Mouse (Mus musculus) bone marrow, adult 2 months (tissue): Measurements from ENCODE around the gene Tanc1. TPM values are rescaled to one million over a fixed set of nuclear protein-coding genes. Genes with fewer than 3 reads are reported as not detected.

Source experiments
- H3K27ac ChIP-seq: fragments of 200-500 bp; 2 replicates; pipeline ENCODE4 v1.5.1; 2012; ENCODE audit warnings: low read depth, mild to moderate bottlenecking, control low read depth, inconsistent platforms, low read length; ENCODE audit not compliant: control insufficient read depth, poor library complexity, insufficient read depth
- H3K4me1 ChIP-seq: fragments of 200-500 bp; 2 replicates; pipeline ENCODE4 v1.6.1; 2011; ENCODE audit warnings: low read length; ENCODE audit not compliant: control insufficient read depth, insufficient read depth
- H3K4me3 ChIP-seq: fragments of 200-500 bp; replicated peaks from 2 replicates; pipeline ENCODE3; 2011; ENCODE audit warnings: mild to moderate bottlenecking, low read depth, low read length, control low read depth; ENCODE audit not compliant: control insufficient read depth
- CTCF ChIP-seq: fragments of 200-500 bp; IDR thresholded peaks from 2 replicates; pipeline ENCODE4 v1.5.1; 2011; ENCODE audit warnings: low read length, control low read depth; ENCODE audit not compliant: control insufficient read depth, insufficient read depth
- POLR2A ChIP-seq: fragments of 200-500 bp; IDR thresholded peaks from 2 replicates; pipeline ENCODE4 v1.6.1; 2011; ENCODE audit warnings: low read depth, mild to moderate bottlenecking, control low read depth, low read length, borderline replicate concordance; ENCODE audit not compliant: control insufficient read depth
- WGBS: fragments of 180-500 bp; shearing (Covaris S2); methylation state at CpG from one replicate; pipeline ENCODE4 v1.1.7; 2018; 5-methylcytosine and 5-hydroxymethylcytosine counted together
- polyA plus RNA-seq: library from polyadenylated mRNA; stranded (reverse); fragments of >200 nt; gene quantifications from 2 replicates; pipeline ENCODE4 v1.2.4, GENCODE M21; 2011; ENCODE audit warnings: low replicate concordance; ENCODE audit not compliant: missing spikeins, insufficient read depth, insufficient read length

Gene Tanc1
- polyA plus RNA-seq, 1 experiment, result 7.4 TPM

DNA sequence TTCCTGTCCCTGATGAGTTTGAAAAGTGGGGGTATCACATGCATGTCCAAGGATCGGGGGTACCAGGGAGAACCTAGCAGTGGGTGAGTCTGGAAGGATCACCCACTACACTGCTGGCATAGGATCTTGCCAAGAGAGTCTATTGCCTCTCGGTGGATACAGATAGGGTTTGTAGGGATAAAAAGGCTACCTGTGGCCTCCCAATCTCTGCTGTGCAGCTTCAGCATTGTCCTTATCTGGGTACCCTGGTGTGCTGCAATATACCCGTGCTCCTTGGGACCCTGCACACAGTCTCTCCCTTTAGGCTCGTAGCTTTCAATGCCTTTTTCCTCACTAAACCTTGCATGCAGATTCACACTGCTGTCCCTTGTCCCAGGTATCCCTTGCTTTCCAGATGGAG is 196.8 kb downstream of the Tanc1 start:
- 74% methylated on average over 4 of the region's 4 CpGs for WGBS

DNA sequence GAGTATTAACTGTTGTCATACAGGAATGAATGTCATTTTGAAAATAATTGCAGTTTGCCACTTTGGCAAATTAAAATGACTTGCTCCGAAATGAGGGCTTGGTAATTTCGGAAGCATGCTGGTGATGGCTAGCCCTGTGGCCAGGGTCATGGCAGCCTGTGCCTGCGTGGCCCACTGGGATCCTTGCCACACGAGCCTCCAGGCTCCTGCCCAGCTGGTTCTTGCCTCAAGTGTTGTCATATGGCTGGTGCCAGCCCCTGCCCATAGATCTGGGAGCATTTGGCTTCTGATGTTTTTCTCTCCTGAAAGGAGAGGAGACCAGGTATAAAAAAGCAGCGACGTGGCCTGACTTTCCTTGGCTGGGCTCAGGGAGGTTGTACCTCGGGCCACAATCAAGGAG is 198.2 kb downstream of the Tanc1 start:
- 79% methylated on average over 7 of the region's 7 CpGs for WGBS
- Histone ChIP-seq H3K4me1 (no peaks in the 10 kb centered on the region; the same call in 1 of the 2 replicates), H3K4me3 (no peak overlapping the region), H3K27ac (no peak overlapping the region)
- TF ChIP-seq POLR2A (no peak), CTCF (no peak)

More for the DNA sequence above, 196.8 kb downstream of the Tanc1 start:
- Histone ChIP-seq H3K4me1 (no peaks in the 10 kb centered on the region), H3K4me3 (no peak overlapping the region), H3K27ac (no peak overlapping the region)
- TF ChIP-seq POLR2A (no peak), CTCF (no peak)

DNA sequence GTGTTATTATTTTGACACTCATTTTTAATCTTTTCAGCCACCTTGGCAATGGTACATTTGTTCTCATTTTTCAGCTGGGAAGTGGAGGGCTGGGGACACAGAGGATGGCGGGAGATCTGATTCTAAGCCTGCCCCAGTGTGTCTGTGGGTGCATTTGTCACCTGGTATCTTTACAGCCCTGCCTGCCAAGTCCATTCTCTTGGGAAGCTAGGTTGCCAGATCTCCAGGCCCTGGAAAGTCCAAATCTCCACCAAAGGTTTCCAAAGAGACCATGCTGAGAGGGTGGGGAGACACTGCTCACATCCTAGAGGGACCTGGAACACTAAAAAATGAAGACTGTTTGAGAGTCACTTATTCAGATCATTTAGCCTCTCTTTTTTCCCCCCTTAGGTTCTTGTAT is 199.4 kb downstream of the Tanc1 start:
- WGBS, result 50% methylated on average over 1 of the region's 1 CpGs
- Histone ChIP-seq H3K27ac (no peak overlapping the region), H3K4me3 (no peak overlapping the region), H3K4me1 (no peaks in the 10 kb centered on the region; the same call in 1 of the 2 replicates)
- no peak for TF ChIP-seq CTCF
- no peak for TF ChIP-seq POLR2A

DNA sequence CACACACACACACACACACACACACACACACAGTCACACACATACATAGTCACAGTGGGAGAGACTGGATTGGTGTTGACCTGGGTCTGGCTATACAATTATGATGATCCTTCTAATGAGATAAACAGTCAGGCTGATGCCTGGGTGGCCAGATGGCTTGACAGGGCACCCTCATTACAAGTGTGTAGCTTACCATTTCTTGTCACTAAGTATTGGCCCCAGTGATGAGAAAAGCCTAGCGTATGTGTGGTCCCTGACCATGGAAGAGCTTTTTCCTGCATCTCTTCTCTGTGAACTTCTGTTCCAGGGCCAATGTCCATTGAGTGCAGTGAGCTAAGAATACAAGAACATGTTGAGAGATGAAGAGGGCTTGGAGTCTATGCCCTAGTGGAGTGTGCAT is 200.8 kb downstream of the Tanc1 start:
- no peak for TF ChIP-seq POLR2A
- no peak for TF ChIP-seq CTCF
- no peak overlapping the region for H3K4me3 ChIP-seq
- 93% methylated on average over 1 of the region's 1 CpGs for WGBS
- no peaks in the 10 kb centered on the region; the same call in 1 of the 2 replicates for H3K4me1 ChIP-seq
- no peak overlapping the region for H3K27ac ChIP-seq

DNA sequence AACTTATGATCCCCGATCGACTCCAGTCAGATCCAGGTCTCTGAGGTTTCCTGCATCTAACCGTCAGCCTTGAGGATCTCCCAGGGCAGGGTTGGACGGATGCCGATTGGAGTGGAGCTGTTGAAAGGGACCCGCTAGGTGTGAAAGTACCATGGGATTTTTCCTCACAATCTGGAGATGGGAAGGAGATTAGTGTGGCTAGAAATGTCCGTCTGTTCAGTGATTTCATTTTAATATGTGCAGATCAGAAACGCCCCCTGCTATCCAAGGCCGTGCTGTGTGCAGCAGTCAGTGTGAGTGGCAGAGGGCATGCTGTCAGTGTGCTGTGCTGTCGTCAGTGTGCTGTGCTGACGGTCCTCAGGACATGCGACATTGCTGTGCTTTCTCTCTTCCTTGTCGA is 201.6 kb downstream of the Tanc1 start:
- Histone ChIP-seq H3K4me3 (no peak overlapping the region), H3K27ac (no peak overlapping the region), H3K4me1 (no peaks in the 10 kb centered on the region; the same call in 1 of the 2 replicates)
- 88% methylated on average over 13 of the region's 13 CpGs for WGBS
- no peak for TF ChIP-seq POLR2A
- no peak for TF ChIP-seq CTCF

DNA sequence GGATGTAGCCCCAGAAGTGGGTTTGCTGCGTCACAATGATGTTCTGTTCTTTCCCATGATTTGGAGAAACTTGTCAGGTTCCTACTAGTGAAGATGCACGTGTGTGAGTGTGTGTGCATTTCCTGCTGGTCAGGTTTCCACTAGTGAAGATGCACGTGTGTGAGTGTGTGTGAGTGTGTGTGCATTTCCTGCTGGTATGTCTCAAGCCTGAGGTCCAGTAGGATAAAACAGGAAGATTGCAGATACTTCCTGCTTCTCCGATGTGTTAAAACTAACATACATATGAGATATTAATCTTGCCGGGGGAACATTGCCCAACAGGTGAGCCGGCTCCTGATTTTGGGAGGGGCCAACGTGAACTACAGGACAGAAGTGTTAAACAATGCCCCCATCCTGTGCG is 203.2 kb downstream of the Tanc1 start:
- H3K4me1 ChIP-seq, result peaks cover 3% of the 10 kb centered on the region; the same call in 1 of the 2 replicates
- no peak for TF ChIP-seq CTCF
- TF ChIP-seq POLR2A, result no peak
- WGBS, result 49% methylated on average over 8 of the region's 8 CpGs

DNA sequence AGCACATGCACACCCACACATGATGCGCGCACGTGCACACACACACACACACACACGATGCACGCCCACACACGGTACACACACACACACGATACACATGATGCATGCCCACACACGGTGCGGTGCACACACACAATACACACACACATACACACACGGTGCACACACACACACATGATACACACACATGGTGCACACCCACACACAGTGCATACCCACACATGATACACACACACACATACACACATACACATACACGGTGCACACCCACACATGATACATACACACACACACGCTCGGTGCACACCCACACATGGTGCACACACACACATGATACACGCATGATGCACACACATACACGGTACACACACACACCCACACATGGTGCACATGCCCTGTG is 206.8 kb downstream of the Tanc1 start:
- WGBS, result 90% methylated on average over 15 of the region's 15 CpGs
- TF ChIP-seq CTCF (no peak; the same call in 1 of the 2 replicates), POLR2A (no peak)

More for the DNA sequence above, 203.2 kb downstream of the Tanc1 start:
- Histone ChIP-seq H3K4me3 (no peak overlapping the region), H3K27ac (no peak overlapping the region)

DNA sequence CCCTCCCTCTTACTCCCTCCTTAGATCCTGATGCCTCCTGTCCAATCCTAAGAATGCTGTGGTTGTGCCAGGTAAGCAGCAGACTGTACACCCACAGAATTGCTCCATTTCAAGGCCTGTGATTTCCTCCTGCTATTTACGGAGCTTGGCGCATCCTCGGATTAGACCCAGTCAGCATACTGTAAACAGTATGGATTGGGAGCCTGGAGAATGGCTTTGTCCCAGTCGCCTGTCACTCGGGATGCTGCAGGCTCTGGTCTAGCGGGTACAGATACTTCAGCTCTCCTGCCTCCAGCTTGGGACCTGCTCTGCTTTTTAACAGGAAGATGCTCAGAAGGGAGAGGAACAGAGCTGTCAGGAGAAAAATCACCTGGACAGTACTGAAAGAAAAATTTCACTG is 207.6 kb downstream of the Tanc1 start:
- 87% methylated on average over 6 of the region's 6 CpGs for WGBS
- H3K4me1 ChIP-seq, result peaks cover 3% of the 10 kb centered on the region; the same call in 1 of the 2 replicates
- no peak overlapping the region for H3K4me3 ChIP-seq
- H3K27ac ChIP-seq, result no peak overlapping the region
- no peak for TF ChIP-seq CTCF
- TF ChIP-seq POLR2A, result no peak

More for the DNA sequence above, 206.8 kb downstream of the Tanc1 start:
- Histone ChIP-seq H3K4me3 (no peak overlapping the region), H3K27ac (no peak overlapping the region), H3K4me1 (peaks cover 3% of the 10 kb centered on the region; the same call in 1 of the 2 replicates)

DNA sequence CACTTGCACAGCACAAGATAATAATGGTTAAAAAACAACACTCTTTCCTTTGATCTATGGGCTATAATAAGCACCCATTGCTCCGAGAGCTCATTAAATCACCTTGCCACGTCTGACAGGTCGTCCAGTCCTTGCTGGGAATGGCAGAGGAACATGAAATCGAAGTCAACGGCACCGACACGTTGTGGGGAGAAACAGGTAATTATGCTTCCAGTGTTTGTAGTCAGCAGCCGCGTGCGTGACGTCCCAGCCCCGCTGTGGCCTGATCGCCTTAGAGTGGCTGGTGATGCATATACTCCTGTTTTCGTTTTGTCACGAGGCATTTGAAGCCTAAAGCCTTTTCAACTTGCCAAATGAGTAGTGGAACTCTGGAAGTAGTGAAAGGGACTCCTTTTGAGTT is 208.2 kb downstream of the Tanc1 start:
- Histone ChIP-seq H3K27ac (no peak overlapping the region), H3K4me1 (peaks cover 3% of the 10 kb centered on the region; the same call in 1 of the 2 replicates), H3K4me3 (no peak overlapping the region)
- TF ChIP-seq CTCF (no peak), POLR2A (no peak)
- WGBS, result 88% methylated on average over 15 of the region's 15 CpGs
